Mouse (Mus musculus): ENCODE data around the gene Dnm3. TPM values are rescaled to one million over a fixed set of nuclear protein-coding genes. Genes with fewer than 3 reads are reported as not detected.

Dnm3 gene
- total RNA-seq, 1 experiment = 0.49 TPM

GRCm38 (mm10) chr1:162039808-162040207, 438.0 kb downstream of the Dnm3 start:
- no peak overlapping the region for H3K9ac ChIP-seq (ENCODE audit: insufficient read depth, low read depth, low read length, poor library complexity, severe bottlenecking)
- no peaks in the 10 kb centered on the region for H3K36me3 ChIP-seq (ENCODE audit: control insufficient read depth, insufficient read depth, low read length, poor library complexity, severe bottlenecking)
- TF ChIP-seq MAFK (IDR thresholded peaks at IDR 0.05; ENCODE audit: insufficient read depth, low read depth, low read length) = no peak
- no peak for TF ChIP-seq ZC3H11A (IDR thresholded peaks at IDR 0.05; ENCODE audit: borderline replicate concordance, low read depth, low read length)
- TF ChIP-seq ZNF384 (IDR thresholded peaks at IDR 0.05; ENCODE audit: low read depth, low read length) = no peak
- TF ChIP-seq HCFC1 (IDR thresholded peaks at IDR 0.05; ENCODE audit: borderline replicate concordance, insufficient read depth, low read length) = no peak
- TF ChIP-seq CHD2 (IDR thresholded peaks at IDR 0.05; ENCODE audit: low read depth, low read length) = no peak
- H3K27ac ChIP-seq (ENCODE audit: insufficient read depth, low read depth, low read length, poor library complexity, severe bottlenecking) = no peak overlapping the region
- H3K4me1 ChIP-seq (ENCODE audit: control insufficient read depth in 2 of 2, insufficient read depth in 2 of 2, low read length in 2 of 2, poor library complexity in 1 of 2) = no peaks in the 10 kb centered on the region
- no peaks in the 10 kb centered on the region for H3K9me3 ChIP-seq (ENCODE audit: control insufficient read depth, insufficient read depth, low read depth, low read length)
- in situ Hi-C loops (cut with MboI; ENCODE audit: low sequenced_read_pairs in 2 of 2, unreplicated experiment in 2 of 2) = no loop called here
- H3K4me3 ChIP-seq (ENCODE audit: insufficient read depth in 1 of 2, low read depth in 1 of 2, low read length in 2 of 2, poor library complexity in 1 of 2, severe bottlenecking in 1 of 2) = no peak overlapping the region
- no peak for DNase-seq (ENCODE audit: low read depth, low spot score)

- Histone ChIP-seq H3K4me1 (ENCODE audit: control insufficient read depth in 2 of 2, insufficient read depth in 2 of 2, low read length in 2 of 2, poor library complexity in 1 of 2) (no peaks in the 10 kb centered on the region), H3K9me3 (ENCODE audit: control insufficient read depth, insufficient read depth, low read depth, low read length) (no peaks in the 10 kb centered on the region), H3K27ac (ENCODE audit: insufficient read depth, low read depth, low read length, poor library complexity, severe bottlenecking) (no peak overlapping the region), H3K4me3 (ENCODE audit: insufficient read depth in 1 of 2, low read depth in 1 of 2, low read length in 2 of 2, poor library complexity in 1 of 2, severe bottlenecking in 1 of 2) (no peak overlapping the region), H3K36me3 (ENCODE audit: control insufficient read depth, insufficient read depth, low read length, poor library complexity, severe bottlenecking) (no peaks in the 10 kb centered on the region), H3K9ac (ENCODE audit: insufficient read depth, low read depth, low read length, poor library complexity, severe bottlenecking) (no peak overlapping the region)
- DNase-seq (ENCODE audit: low read depth, low spot score) = no peak
- in situ Hi-C loops (cut with MboI; ENCODE audit: low sequenced_read_pairs in 2 of 2, unreplicated experiment in 2 of 2) = no loop called here
- TF ChIP-seq CHD2 (IDR thresholded peaks at IDR 0.05; ENCODE audit: low read depth, low read length) = no peak
- no peak for TF ChIP-seq ZNF384 (IDR thresholded peaks at IDR 0.05; ENCODE audit: low read depth, low read length)
- no peak for TF ChIP-seq HCFC1 (IDR thresholded peaks at IDR 0.05; ENCODE audit: borderline replicate concordance, insufficient read depth, low read length)
- no peak for TF ChIP-seq ZC3H11A (IDR thresholded peaks at IDR 0.05; ENCODE audit: borderline replicate concordance, low read depth, low read length)
- no peak for TF ChIP-seq MAFK (IDR thresholded peaks at IDR 0.05; ENCODE audit: insufficient read depth, low read depth, low read length)
These were observed 438.7 kb downstream of the Dnm3 start for GRCm38 (mm10) chr1:162039011-162039595.

- no peaks in the 10 kb centered on the region for H3K4me1 ChIP-seq (ENCODE audit: control insufficient read depth in 2 of 2, insufficient read depth in 2 of 2, low read length in 2 of 2, poor library complexity in 1 of 2)
- H3K27ac ChIP-seq (ENCODE audit: insufficient read depth, low read depth, low read length, poor library complexity, severe bottlenecking) = no peak overlapping the region
- H3K9ac ChIP-seq (ENCODE audit: insufficient read depth, low read depth, low read length, poor library complexity, severe bottlenecking) = no peak overlapping the region
- no peak for DNase-seq (ENCODE audit: low read depth, low spot score)
- in situ Hi-C loops (cut with MboI; ENCODE audit: low sequenced_read_pairs in 2 of 2, unreplicated experiment in 2 of 2) = no loop called here
- H3K36me3 ChIP-seq (ENCODE audit: control insufficient read depth, insufficient read depth, low read length, poor library complexity, severe bottlenecking) = no peaks in the 10 kb centered on the region
- TF ChIP-seq CHD2 (IDR thresholded peaks at IDR 0.05; ENCODE audit: low read depth, low read length) (no peak), ZNF384 (IDR thresholded peaks at IDR 0.05; ENCODE audit: low read depth, low read length) (no peak), HCFC1 (IDR thresholded peaks at IDR 0.05; ENCODE audit: borderline replicate concordance, insufficient read depth, low read length) (no peak), ZC3H11A (IDR thresholded peaks at IDR 0.05; ENCODE audit: borderline replicate concordance, low read depth, low read length) (no peak), MAFK (IDR thresholded peaks at IDR 0.05; ENCODE audit: insufficient read depth, low read depth, low read length) (no peak)
- H3K4me3 ChIP-seq (ENCODE audit: insufficient read depth in 1 of 2, low read depth in 1 of 2, low read length in 2 of 2, poor library complexity in 1 of 2, severe bottlenecking in 1 of 2) = no peak overlapping the region
- no peaks in the 10 kb centered on the region for H3K9me3 ChIP-seq (ENCODE audit: control insufficient read depth, insufficient read depth, low read depth, low read length)
These were observed 439.4 kb downstream of the Dnm3 start for GRCm38 (mm10) chr1:162038431-162038830.

- Histone ChIP-seq H3K27ac (ENCODE audit: insufficient read depth, low read depth, low read length, poor library complexity, severe bottlenecking) (no peak overlapping the region), H3K36me3 (ENCODE audit: control insufficient read depth, insufficient read depth, low read length, poor library complexity, severe bottlenecking) (no peaks in the 10 kb centered on the region), H3K9me3 (ENCODE audit: control insufficient read depth, insufficient read depth, low read depth, low read length) (no peaks in the 10 kb centered on the region), H3K4me1 (ENCODE audit: control insufficient read depth in 2 of 2, insufficient read depth in 2 of 2, low read length in 2 of 2, poor library complexity in 1 of 2) (no peaks in the 10 kb centered on the region), H3K9ac (ENCODE audit: insufficient read depth, low read depth, low read length, poor library complexity, severe bottlenecking) (no peak overlapping the region), H3K4me3 (ENCODE audit: insufficient read depth in 1 of 2, low read depth in 1 of 2, low read length in 2 of 2, poor library complexity in 1 of 2, severe bottlenecking in 1 of 2) (no peak overlapping the region)
- in situ Hi-C loops (cut with MboI; ENCODE audit: low sequenced_read_pairs in 2 of 2, unreplicated experiment in 2 of 2) = no loop called here
- DNase-seq (ENCODE audit: low read depth, low spot score) = no peak
- TF ChIP-seq ZNF384 (IDR thresholded peaks at IDR 0.05; ENCODE audit: low read depth, low read length) = no peak
These were observed 439.8 kb downstream of the Dnm3 start for GRCm38 (mm10) chr1:162037968-162038421.

- Histone ChIP-seq H3K9me3 (ENCODE audit: control insufficient read depth, insufficient read depth, low read depth, low read length) (no peaks in the 10 kb centered on the region), H3K4me1 (ENCODE audit: control insufficient read depth in 2 of 2, insufficient read depth in 2 of 2, low read length in 2 of 2, poor library complexity in 1 of 2) (no peaks in the 10 kb centered on the region), H3K4me3 (ENCODE audit: insufficient read depth in 1 of 2, low read depth in 1 of 2, low read length in 2 of 2, poor library complexity in 1 of 2, severe bottlenecking in 1 of 2) (no peak overlapping the region), H3K9ac (ENCODE audit: insufficient read depth, low read depth, low read length, poor library complexity, severe bottlenecking) (no peak overlapping the region), H3K36me3 (ENCODE audit: control insufficient read depth, insufficient read depth, low read length, poor library complexity, severe bottlenecking) (no peaks in the 10 kb centered on the region), H3K27ac (ENCODE audit: insufficient read depth, low read depth, low read length, poor library complexity, severe bottlenecking) (no peak overlapping the region)
- in situ Hi-C loops (cut with MboI; ENCODE audit: low sequenced_read_pairs in 2 of 2, unreplicated experiment in 2 of 2) = no loop called here
- DNase-seq (ENCODE audit: low read depth, low spot score) = no peak
- TF ChIP-seq HCFC1 (IDR thresholded peaks at IDR 0.05; ENCODE audit: borderline replicate concordance, insufficient read depth, low read length) (no peak), CHD2 (IDR thresholded peaks at IDR 0.05; ENCODE audit: low read depth, low read length) (no peak), MAFK (IDR thresholded peaks at IDR 0.05; ENCODE audit: insufficient read depth, low read depth, low read length) (no peak), ZC3H11A (IDR thresholded peaks at IDR 0.05; ENCODE audit: borderline replicate concordance, low read depth, low read length) (no peak), ZNF384 (IDR thresholded peaks at IDR 0.05; ENCODE audit: low read depth, low read length) (no peak)
These were observed 440.6 kb downstream of the Dnm3 start for GRCm38 (mm10) chr1:162037185-162037765.

Measured in ES-E14 (cell line).